In the genomic region with DNA sequence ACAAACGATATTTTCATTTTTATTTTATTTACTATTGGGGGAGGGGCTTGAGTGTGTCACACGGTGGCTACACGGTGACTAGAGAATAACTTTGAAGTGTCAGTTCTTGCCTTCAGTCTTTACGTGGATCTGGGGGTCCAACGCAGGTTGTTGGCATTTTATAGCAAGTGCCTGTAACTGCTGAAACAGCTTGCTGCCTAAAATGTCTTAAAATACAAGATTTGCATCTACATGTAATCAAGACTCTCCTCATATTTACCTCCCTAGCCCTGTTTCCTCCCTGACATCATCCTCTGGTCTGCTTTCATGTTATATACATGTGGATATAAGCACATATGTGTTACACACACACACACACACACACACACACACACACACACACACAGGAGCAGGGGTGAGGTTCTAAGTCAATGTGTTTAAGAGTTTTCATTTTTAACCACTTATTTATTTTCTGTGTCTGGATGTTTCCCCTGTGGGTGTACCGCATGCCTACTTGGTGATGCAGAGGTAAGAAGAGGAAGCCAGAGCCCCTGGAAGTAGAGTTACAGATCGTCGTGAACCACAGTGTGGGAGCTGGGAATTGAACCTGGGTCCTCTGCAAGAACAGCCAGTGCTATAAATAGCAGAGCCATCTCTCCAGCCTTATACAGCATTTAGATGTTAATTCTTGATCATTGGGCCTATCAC, we compare ENCODE assay signal across 16 mouse cellular contexts.
"Had no signal": no experiment of that assay in that cellular context is flagged by ENCODE, and none has a peak within 500 bp of the region (broad histone marks: within the 10 kb centered on the region; RNA-seq: fewer than 3 reads in every experiment).

No protein-coding gene starts in this region.

- H3K27me3 ChIP-seq: neural tube, embryonic 12.5 days; neural tube, embryonic 13.5 days; neural tube, embryonic 15.5 days; stomach, embryonic 15.5 days had no signal

- H3K4me2 ChIP-seq: neural tube, embryonic 12.5 days; neural tube, embryonic 13.5 days; neural tube, embryonic 15.5 days; stomach, embryonic 15.5 days had no signal

- H3K36me3 ChIP-seq: neural tube, embryonic 12.5 days; neural tube, embryonic 13.5 days; neural tube, embryonic 15.5 days; stomach, embryonic 15.5 days had no signal

- H3K9me3 ChIP-seq: neural tube, embryonic 12.5 days; neural tube, embryonic 13.5 days; neural tube, embryonic 15.5 days; stomach, embryonic 15.5 days had no signal

- H3K27ac ChIP-seq: neural tube, embryonic 12.5 days; neural tube, embryonic 13.5 days; neural tube, embryonic 15.5 days; stomach, embryonic 15.5 days; stomach, postnatal 0 days had no signal

- H3K4me1 ChIP-seq: neural tube, embryonic 12.5 days; stomach, embryonic 15.5 days had no signal

- DNase-seq: retina, postnatal 1 day; right cerebral cortex, adult 18-20 months; right cerebral cortex, postnatal 14 days; right cerebral cortex, postnatal 25 days; right cerebral cortex, postnatal 4 days; thymus, adult 18-20 months; thymus, adult 2 months; thymus, postnatal 14 days; thymus, postnatal 25 days; thymus, postnatal 36 days; thymus, postnatal 4 days had no signal

- H3K9ac ChIP-seq: neural tube, embryonic 12.5 days; neural tube, embryonic 13.5 days; neural tube, embryonic 15.5 days; stomach, embryonic 15.5 days had no signal

- H3K4me3 ChIP-seq: neural tube, embryonic 12.5 days; neural tube, embryonic 13.5 days; neural tube, embryonic 15.5 days; stomach, embryonic 15.5 days had no signal
